Mouse (Mus musculus) hindbrain, embryonic 14.5 days (tissue): ENCODE measurements around the gene Ppp1r12b. TPM values are rescaled to one million over a fixed set of nuclear protein-coding genes. Genes with fewer than 3 reads are reported as not detected.

ENCODE experiments used
- ATAC-seq: fragments of 200-750 bp; cut with Nextera tagmentation; 2 replicates; pipeline ENCODE4 v1.8.0; 2017; ENCODE audit warnings: moderate number of reproducible peaks, mild to moderate bottlenecking, moderate TSS enrichment, moderate library complexity; ENCODE audit not compliant: low FRiP score
- DNase-seq: peaks from one replicate; pipeline ENCODE4 v3.0.0-alpha.2; 2015; ENCODE audit warnings: low spot score
- H3K27ac ChIP-seq: fragments of 300-500 bp; sonication (generic); 2 replicates; pipeline ENCODE4 v1.5.1; 2014; ENCODE audit warnings: mild to moderate bottlenecking, moderate library complexity
- H3K27me3 ChIP-seq: fragments of 300-500 bp; sonication (generic); 2 replicates; pipeline ENCODE4 v1.6.1; 2014; ENCODE audit warnings: mild to moderate bottlenecking, low read length, mixed read lengths; ENCODE audit not compliant: control insufficient read depth, insufficient read depth
- H3K36me3 ChIP-seq: fragments of 300-500 bp; sonication (generic); replicated peaks from 2 replicates; pipeline ENCODE4 v1.6.1; 2014; ENCODE audit not compliant: control insufficient read depth, insufficient read depth
- H3K4me1 ChIP-seq: fragments of 300-500 bp; sonication (generic); replicated peaks from 2 replicates; pipeline ENCODE4 v1.6.1; 2014; ENCODE audit warnings: antibody characterized with exemption, low read length, mixed read lengths; ENCODE audit not compliant: control insufficient read depth, insufficient read depth
- H3K4me2 ChIP-seq: fragments of 300-500 bp; sonication (generic); replicated peaks from 2 replicates; pipeline ENCODE4 v1.6.1; 2014; ENCODE audit warnings: mild to moderate bottlenecking, moderate library complexity
- H3K4me3 ChIP-seq: fragments of 300-500 bp; sonication (generic); replicated peaks from 2 replicates; pipeline ENCODE4 v1.5.1; 2014; ENCODE audit warnings: mild to moderate bottlenecking, low read length
- H3K9ac ChIP-seq: fragments of 300-500 bp; sonication (generic); 2 replicates; pipeline ENCODE4 v1.6.1; 2014
- H3K9me3 ChIP-seq: fragments of 300-500 bp; sonication (generic); 2 replicates; pipeline ENCODE4 v1.6.1; 2016; ENCODE audit warnings: low read length; ENCODE audit not compliant: control insufficient read depth
- WGBS: fragments of 180-500 bp; shearing (Covaris S2); extraction: QIAGEN DNeasy Blood & Tissue Kit; methylation state at CpG from one replicate; pipeline ENCODE4 v1.1.7; 2014; 5-methylcytosine and 5-hydroxymethylcytosine counted together
- polyA plus RNA-seq: library from polyadenylated mRNA; unstranded; fragments of >200 nt; fragmentation: Nextera tagmentation; extraction: Ambion mirVana; gene quantifications from 2 replicates; pipeline ENCODE4 v1.2.1, GENCODE M21; 2014

Ppp1r12b gene
- polyA plus RNA-seq, 1 experiment from 2014 or later = 16.7 TPM

GRCm38 (mm10) chr1:134992046-134992645 is 36.4 kb upstream of the Ppp1r12b start:
- Histone ChIP-seq H3K4me2 (no peak overlapping the region), H3K36me3 (no peaks in the 10 kb centered on the region), H3K27me3 (peaks cover 8% of the 10 kb centered on the region; the same call in 1 of the 2 replicates), H3K9me3 (no peaks in the 10 kb centered on the region), H3K4me3 (no peak overlapping the region), H3K9ac (no peak overlapping the region), H3K4me1 (0 out of 2 replicates have a peak, but pooled peaks cover 6% of the 10 kb centered on the region), H3K27ac (no peak overlapping the region)
- 56% methylated on average over 8 of the region's 8 CpGs for WGBS
- ATAC-seq (no peak), DNase-seq (no peak)

GRCm38 (mm10) chr1:134989372-134989771 is 33.6 kb upstream of the Ppp1r12b start:
- Histone ChIP-seq H3K36me3 (no peaks in the 10 kb centered on the region), H3K9ac (no peak overlapping the region), H3K9me3 (no peaks in the 10 kb centered on the region), H3K4me3 (no peak overlapping the region), H3K4me2 (no peak overlapping the region), H3K27ac (no peak overlapping the region), H3K4me1 (0 out of 2 replicates have a peak, but pooled peaks cover 6% of the 10 kb centered on the region), H3K27me3 (peaks cover 8% of the 10 kb centered on the region; the same call in 1 of the 2 replicates)
- no peak for ATAC-seq
- WGBS = 9% methylated on average over 7 of the region's 7 CpGs
- peak; percentile 98 for DNase-seq

GRCm38 (mm10) chr1:134987962-134988341 is 32.2 kb upstream of the Ppp1r12b start:
- H3K36me3 ChIP-seq = no peaks in the 10 kb centered on the region
- WGBS = 7% methylated on average over 14 of the region's 14 CpGs
- H3K9me3 ChIP-seq = no peaks in the 10 kb centered on the region
- ATAC-seq = peak; percentile 53
- H3K9ac ChIP-seq = peak overlapping the region; percentile 67
- peak overlapping the region; percentile 36 for H3K4me3 ChIP-seq
- H3K27ac ChIP-seq = no peak overlapping the region
- H3K27me3 ChIP-seq = peaks cover 8% of the 10 kb centered on the region; the same call in 1 of the 2 replicates
- H3K4me2 ChIP-seq = peak overlapping the region; percentile 86
- no peak for DNase-seq
- H3K4me1 ChIP-seq = 0 out of 2 replicates have a peak, but pooled peaks cover 6% of the 10 kb centered on the region

GRCm38 (mm10) chr1:134987173-134987961 is 31.6 kb upstream of the Ppp1r12b start:
- H3K36me3 ChIP-seq = no peaks in the 10 kb centered on the region
- no peak overlapping the region for H3K27ac ChIP-seq
- ATAC-seq = peak; percentile 83
- H3K27me3 ChIP-seq = peaks cover 8% of the 10 kb centered on the region; the same call in 1 of the 2 replicates
- H3K9me3 ChIP-seq = no peaks in the 10 kb centered on the region
- peak overlapping the region; percentile 36 for H3K4me3 ChIP-seq
- DNase-seq = peak; percentile 74
- H3K9ac ChIP-seq = peak overlapping the region; percentile 67
- peak overlapping the region; percentile 86 for H3K4me2 ChIP-seq
- 0 out of 2 replicates have a peak, but pooled peaks cover 6% of the 10 kb centered on the region for H3K4me1 ChIP-seq
- 35% methylated on average over 48 of the region's 48 CpGs for WGBS

GRCm38 (mm10) chr1:134972920-134973319 is 17.2 kb upstream of the Ppp1r12b start:
- H3K4me3 ChIP-seq = no peak overlapping the region
- H3K4me2 ChIP-seq = no peak overlapping the region
- H3K4me1 ChIP-seq = no peaks in the 10 kb centered on the region
- ATAC-seq = no peak
- H3K9ac ChIP-seq = no peak overlapping the region
- no peaks in the 10 kb centered on the region for H3K27me3 ChIP-seq
- 79% methylated on average over 1 of the region's 1 CpGs for WGBS
- DNase-seq = peak; percentile 40
- H3K36me3 ChIP-seq = 0 out of 2 replicates have a peak, but pooled peaks cover 4% of the 10 kb centered on the region
- H3K27ac ChIP-seq = no peak overlapping the region
- H3K9me3 ChIP-seq = no peaks in the 10 kb centered on the region

- Histone ChIP-seq H3K4me3 (no peak overlapping the region), H3K36me3 (0 out of 2 replicates have a peak, but pooled peaks cover 4% of the 10 kb centered on the region), H3K9me3 (no peaks in the 10 kb centered on the region), H3K4me1 (peaks cover 12% of the 10 kb centered on the region; the same call in 1 of the 2 replicates), H3K27me3 (no peaks in the 10 kb centered on the region), H3K27ac (no peak overlapping the region), H3K4me2 (no peak overlapping the region), H3K9ac (no peak overlapping the region)
- 96% methylated on average over 2 of the region's 2 CpGs for WGBS
- ATAC-seq = no peak
- no peak for DNase-seq
Observed at GRCm38 (mm10) chr1:134965430-134965829, 9.7 kb upstream of the Ppp1r12b start.

GRCm38 (mm10) chr1:134962821-134963220 is 7.1 kb upstream of the Ppp1r12b start:
- ATAC-seq = peak; percentile 61
- Histone ChIP-seq H3K9me3 (no peaks in the 10 kb centered on the region), H3K27me3 (no peaks in the 10 kb centered on the region)

GRCm38 (mm10) chr1:134962053-134962803 is 6.5 kb upstream of the Ppp1r12b start, which contains the start of gene Ube2t:
Ube2t (plus strand) TSS chr1:134962565.
- H3K27me3 ChIP-seq = no peaks in the 10 kb centered on the region
- 3% methylated on average over 50 of the region's 50 CpGs for WGBS
- no peak within 1 kb of the TSS for H3K27ac ChIP-seq
- H3K4me2 ChIP-seq = peak within 1 kb of the TSS; percentile 52
- H3K4me3 ChIP-seq = peak within 1 kb of the TSS; percentile 42
- H3K9me3 ChIP-seq = no peaks in the 10 kb centered on the region
- no peaks in the 10 kb centered on the region for H3K36me3 ChIP-seq
- peaks cover 12% of the 10 kb centered on the region; the same call in 1 of the 2 replicates for H3K4me1 ChIP-seq
- DNase-seq = peak; percentile 94
- peak; percentile 100 for ATAC-seq
- H3K9ac ChIP-seq = peak within 1 kb of the TSS; percentile 39

More at GRCm38 (mm10) chr1:134962821-134963220, 7.1 kb upstream of the Ppp1r12b start:
- DNase-seq = peak; percentile 46
- 3% methylated on average over 11 of the region's 11 CpGs for WGBS
- Histone ChIP-seq H3K4me1 (peaks cover 12% of the 10 kb centered on the region; the same call in 1 of the 2 replicates), H3K9ac (peak overlapping the region; percentile 39), H3K4me2 (peak overlapping the region; percentile 52), H3K4me3 (peak overlapping the region; percentile 42), H3K36me3 (no peaks in the 10 kb centered on the region), H3K27ac (no peak overlapping the region)
